Mouse (Mus musculus) C2C12 (cell line): Measurements from ENCODE around the gene Bysl.

Experiments used
- CEBPB ChIP-seq: IDR thresholded peaks from one replicate; pipeline ENCODE4 v1.6.1; 2011; ENCODE audit warnings: low read depth, mild to moderate bottlenecking, control low read depth, moderate library complexity
- CTCF ChIP-seq: IDR thresholded peaks from one replicate; pipeline ENCODE4 v1.5.1; 2011; ENCODE audit not compliant: control insufficient read depth, insufficient read depth, insufficient read length
- FOSL1 ChIP-seq: IDR thresholded peaks from one replicate; pipeline ENCODE4 v1.8.0; 2011; ENCODE audit warnings: mild to moderate bottlenecking, low read length; ENCODE audit not compliant: poor library complexity, insufficient read depth, severe bottlenecking
- MAX ChIP-seq: IDR thresholded peaks from one replicate; pipeline ENCODE4 v1.6.1; 2011; ENCODE audit warnings: mild to moderate bottlenecking, control low read depth
- MYOD1 ChIP-seq: IDR thresholded peaks from one replicate; pipeline ENCODE4 v1.6.1; 2011; ENCODE audit warnings: low read depth; ENCODE audit not compliant: control insufficient read depth, insufficient read length
- MYOG ChIP-seq: IDR thresholded peaks from one replicate; pipeline ENCODE4 v1.6.1; 2011; ENCODE audit not compliant: control insufficient read depth, insufficient read length; ENCODE audit errors: extremely low read depth
- USF1 ChIP-seq: IDR thresholded peaks from one replicate; pipeline ENCODE4 v1.6.1; 2011; ENCODE audit warnings: low read depth, mild to moderate bottlenecking, control low read depth, moderate library complexity

GRCm38 (mm10) chr17:47574028-47574427 lies 37.3 kb downstream of the Bysl start:
- TF ChIP-seq MYOD1 = no peak
- no peak for TF ChIP-seq CTCF
- TF ChIP-seq CEBPB = no peak
- no peak for TF ChIP-seq USF1
- TF ChIP-seq FOSL1 = no peak
- TF ChIP-seq MYOG = no peak
- TF ChIP-seq MAX = no peak
